Mouse (Mus musculus) liver, embryonic 12.5 days (tissue): ENCODE measurements around the gene Prpf4. TPM values are rescaled to one million over a fixed set of nuclear protein-coding genes. Genes with fewer than 3 reads are reported as not detected.

Experiments
- ATAC-seq: fragments of 200-750 bp; cut with Nextera tagmentation; 2 replicates; pipeline ENCODE4 v1.8.0; 2017; ENCODE audit warnings: moderate number of reproducible peaks, mild to moderate bottlenecking, moderate library complexity
- H3K27ac ChIP-seq: fragments of 300-500 bp; sonication (generic); 2 replicates; pipeline ENCODE4 v1.5.1; 2016; ENCODE audit warnings: mild to moderate bottlenecking
- H3K27me3 ChIP-seq: fragments of 300-500 bp; sonication (generic); replicated peaks from 2 replicates; pipeline ENCODE4 v1.6.1; 2016; ENCODE audit warnings: mild to moderate bottlenecking, moderate library complexity
- H3K36me3 ChIP-seq: fragments of 300-500 bp; sonication (generic); 2 replicates; pipeline ENCODE4 v1.6.1; 2016; ENCODE audit warnings: mild to moderate bottlenecking, moderate library complexity
- H3K4me1 ChIP-seq: fragments of 300-500 bp; sonication (generic); 2 replicates; pipeline ENCODE4 v1.6.1; 2016
- H3K4me2 ChIP-seq: fragments of 300-500 bp; sonication (generic); 2 replicates; pipeline ENCODE4 v1.6.1; 2016; ENCODE audit warnings: mild to moderate bottlenecking, moderate library complexity
- H3K4me3 ChIP-seq: fragments of 300-500 bp; sonication (generic); 2 replicates; pipeline ENCODE4 v1.5.1; 2016; ENCODE audit warnings: mild to moderate bottlenecking, moderate library complexity
- H3K9ac ChIP-seq: fragments of 300-500 bp; sonication (generic); 2 replicates; pipeline ENCODE4 v1.6.1; 2016; ENCODE audit warnings: mild to moderate bottlenecking, moderate library complexity
- H3K9me3 ChIP-seq: fragments of 300-500 bp; sonication (generic); replicated peaks from 2 replicates; pipeline ENCODE4 v1.6.1; 2016; ENCODE audit warnings: mild to moderate bottlenecking, moderate library complexity
- WGBS: fragments of 180-500 bp; shearing (Covaris S2); methylation state at CpG from one replicate; pipeline ENCODE4 v1.1.7; 2016; ENCODE audit not compliant: insufficient replicate concordance; 5-methylcytosine and 5-hydroxymethylcytosine counted together
- polyA plus RNA-seq: library from polyadenylated mRNA; unstranded; fragments of >200 nt; fragmentation: Nextera tagmentation; extraction: Ambion mirVana; gene quantifications from 2 replicates; pipeline ENCODE4 v1.2.1, GENCODE M21; 2016

The Prpf4 gene
- 18.5 and 18.8 TPM in 2 replicates for polyA plus RNA-seq

- peak; percentile 98 for ATAC-seq
- Histone ChIP-seq H3K4me3 (peak within 1 kb of the TSS; percentile 94), H3K36me3 (peaks cover 55% of the 10 kb centered on the region), H3K4me2 (peak within 1 kb of the TSS; percentile 85), H3K9ac (peak within 1 kb of the TSS; percentile 92), H3K27me3 (no peaks in the 10 kb centered on the region), H3K9me3 (no peaks in the 10 kb centered on the region), H3K27ac (peak within 1 kb of the TSS; percentile 91), H3K4me1 (peaks cover 39% of the 10 kb centered on the region)
- under 1% methylated on average over 39 of the region's 39 CpGs for WGBS
Observed at GRCm38 (mm10) chr4:62408601-62409282, at the start of gene Prpf4, which contains the start of gene Cdc26. Gene Prpf4, plus strand, starts transcription at chr4:62408797. Gene Cdc26, minus strand, starts transcription at chr4:62408642.

- H3K27me3 ChIP-seq, result no peaks in the 10 kb centered on the region
- peaks cover 34% of the 10 kb centered on the region for H3K4me1 ChIP-seq
- H3K9me3 ChIP-seq, result no peaks in the 10 kb centered on the region
- ATAC-seq, result no peak
- H3K4me3 ChIP-seq, result peak overlapping the region; percentile 78
- H3K4me2 ChIP-seq, result peak overlapping the region; percentile 86
- H3K27ac ChIP-seq, result peak overlapping the region; percentile 88
- H3K9ac ChIP-seq, result peak overlapping the region; percentile 83
- peaks cover 33% of the 10 kb centered on the region for H3K36me3 ChIP-seq
- WGBS, result 22% methylated on average over 7 of the region's 7 CpGs
Observed at GRCm38 (mm10) chr4:62359256-62359775, 49.3 kb upstream of the Prpf4 start.

- no peaks in the 10 kb centered on the region for H3K27me3 ChIP-seq
- peak within 1 kb of the TSS; percentile 86 for H3K4me2 ChIP-seq
- H3K27ac ChIP-seq, result peak within 1 kb of the TSS; percentile 88
- WGBS, result 0% methylated on average over 51 of the region's 51 CpGs
- peak within 1 kb of the TSS; percentile 78 for H3K4me3 ChIP-seq
- H3K4me1 ChIP-seq, result peaks cover 38% of the 10 kb centered on the region
- peak; percentile 99 for ATAC-seq
- no peaks in the 10 kb centered on the region for H3K9me3 ChIP-seq
- H3K36me3 ChIP-seq, result peaks cover 24% of the 10 kb centered on the region
- peak within 1 kb of the TSS; percentile 83 for H3K9ac ChIP-seq
Observed at GRCm38 (mm10) chr4:62360088-62360804, 48.4 kb upstream of the Prpf4 start, which contains the start of the genes Fkbp15 and Slc31a1. Gene Fkbp15, minus strand, starts transcription at chr4:62360548. Gene Slc31a1, plus strand, starts transcription at chr4:62360727.

GRCm38 (mm10) chr4:62360805-62361455, 47.7 kb upstream of the Prpf4 start:
- peaks cover 45% of the 10 kb centered on the region for H3K4me1 ChIP-seq
- peak overlapping the region; percentile 78 for H3K4me3 ChIP-seq
- under 1% methylated on average over 22 of the region's 22 CpGs for WGBS
- peak; percentile 44; the same call in 1 of the 2 replicates for ATAC-seq
- peak overlapping the region; percentile 82 for H3K9ac ChIP-seq
- H3K27ac ChIP-seq, result peak overlapping the region; percentile 74
- no peaks in the 10 kb centered on the region for H3K27me3 ChIP-seq
- peak overlapping the region; percentile 86 for H3K4me2 ChIP-seq
- peaks cover 22% of the 10 kb centered on the region for H3K36me3 ChIP-seq
- H3K9me3 ChIP-seq, result no peaks in the 10 kb centered on the region

- Histone ChIP-seq H3K4me2 (peak overlapping the region; percentile 86), H3K4me3 (peak overlapping the region; percentile 78), H3K9ac (peak overlapping the region; percentile 82), H3K36me3 (peaks cover 17% of the 10 kb centered on the region), H3K27me3 (no peaks in the 10 kb centered on the region), H3K9me3 (no peaks in the 10 kb centered on the region), H3K27ac (peak overlapping the region; percentile 62; the same call in 1 of the 2 replicates), H3K4me1 (peaks cover 51% of the 10 kb centered on the region)
- 21% methylated on average over 6 of the region's 6 CpGs for WGBS
- ATAC-seq, result no peak
Observed at GRCm38 (mm10) chr4:62361571-62361970, 47.0 kb upstream of the Prpf4 start.

- no peaks in the 10 kb centered on the region for H3K9me3 ChIP-seq
- peak overlapping the region; percentile 78 for H3K4me3 ChIP-seq
- peaks cover 54% of the 10 kb centered on the region for H3K4me1 ChIP-seq
- peaks cover 13% of the 10 kb centered on the region; the same call in 1 of the 2 replicates for H3K36me3 ChIP-seq
- WGBS, result 83% methylated on average over 1 of the region's 1 CpGs
- ATAC-seq, result no peak
- peak overlapping the region; percentile 62; the same call in 1 of the 2 replicates for H3K27ac ChIP-seq
- H3K27me3 ChIP-seq, result no peaks in the 10 kb centered on the region
- H3K4me2 ChIP-seq, result peak overlapping the region; percentile 86
- H3K9ac ChIP-seq, result peak overlapping the region; percentile 82
Observed at GRCm38 (mm10) chr4:62361997-62362396, 46.6 kb upstream of the Prpf4 start.

GRCm38 (mm10) chr4:62362437-62362836, 46.2 kb upstream of the Prpf4 start:
- no peak overlapping the region for H3K27ac ChIP-seq
- WGBS, result 60% methylated on average over 2 of the region's 2 CpGs

GRCm38 (mm10) chr4:62364299-62364698, 44.3 kb upstream of the Prpf4 start:
- Histone ChIP-seq H3K27ac (0 out of 2 replicates have a peak overlapping the region, but pooled peaks have one; percentile 25), H3K4me2 (peak overlapping the region; percentile 10; the same call in 1 of the 2 replicates), H3K4me3 (no peak overlapping the region), H3K27me3 (no peaks in the 10 kb centered on the region), H3K9me3 (no peaks in the 10 kb centered on the region), H3K36me3 (no peaks in the 10 kb centered on the region; the same call in 1 of the 2 replicates), H3K4me1 (peaks cover 62% of the 10 kb centered on the region), H3K9ac (no peak overlapping the region)
- 87% methylated on average over 8 of the region's 8 CpGs for WGBS
- no peak for ATAC-seq

More at GRCm38 (mm10) chr4:62362437-62362836, 46.2 kb upstream of the Prpf4 start:
- Histone ChIP-seq H3K4me1 (peaks cover 59% of the 10 kb centered on the region), H3K9me3 (no peaks in the 10 kb centered on the region), H3K9ac (no peak overlapping the region), H3K36me3 (peaks cover 11% of the 10 kb centered on the region; the same call in 1 of the 2 replicates), H3K27me3 (no peaks in the 10 kb centered on the region), H3K4me3 (no peak overlapping the region), H3K4me2 (peak overlapping the region; percentile 86)
- no peak for ATAC-seq

- Histone ChIP-seq H3K9ac (no peak overlapping the region), H3K4me1 (peaks cover 76% of the 10 kb centered on the region), H3K9me3 (no peaks in the 10 kb centered on the region), H3K27me3 (no peaks in the 10 kb centered on the region), H3K4me2 (no peak overlapping the region), H3K27ac (no peak overlapping the region), H3K36me3 (peaks cover 3% of the 10 kb centered on the region), H3K4me3 (no peak overlapping the region)
- ATAC-seq, result no peak
- 73% methylated on average over 4 of the region's 4 CpGs for WGBS
Observed at GRCm38 (mm10) chr4:62366291-62366690, 42.3 kb upstream of the Prpf4 start.

GRCm38 (mm10) chr4:62367586-62367985, 41.0 kb upstream of the Prpf4 start:
- ATAC-seq, result no peak
- WGBS, result 66% methylated on average over 6 of the region's 6 CpGs

GRCm38 (mm10) chr4:62369091-62369490, 39.5 kb upstream of the Prpf4 start:
- ATAC-seq, result peak; percentile 80
- WGBS, result 6% methylated on average over 3 of the region's 3 CpGs
- Histone ChIP-seq H3K27ac (peak overlapping the region; percentile 86), H3K9ac (peak overlapping the region; percentile 27; the same call in 1 of the 2 replicates), H3K27me3 (no peaks in the 10 kb centered on the region), H3K9me3 (no peaks in the 10 kb centered on the region), H3K4me3 (no peak overlapping the region), H3K36me3 (peaks cover 3% of the 10 kb centered on the region), H3K4me1 (peaks cover 90% of the 10 kb centered on the region), H3K4me2 (peak overlapping the region; percentile 54)

More at GRCm38 (mm10) chr4:62367586-62367985, 41.0 kb upstream of the Prpf4 start:
- peak overlapping the region; percentile 60 for H3K27ac ChIP-seq
- no peaks in the 10 kb centered on the region for H3K9me3 ChIP-seq
- H3K4me3 ChIP-seq, result no peak overlapping the region
- peaks cover 3% of the 10 kb centered on the region for H3K36me3 ChIP-seq
- H3K9ac ChIP-seq, result no peak overlapping the region
- H3K4me2 ChIP-seq, result peak overlapping the region; percentile 36
- no peaks in the 10 kb centered on the region for H3K27me3 ChIP-seq
- H3K4me1 ChIP-seq, result peaks cover 78% of the 10 kb centered on the region
